Mouse (Mus musculus) heart, postnatal 0 days (tissue): ENCODE measurements around the gene Ms4a14. TPM values are rescaled to one million over a fixed set of nuclear protein-coding genes. Genes with fewer than 3 reads are reported as not detected.
"Not testable (repeated sequence)": the region's sequence is repeated elsewhere in the genome, so short reads cannot be mapped to it uniquely, and the experiment has no call there.

Experiments used
- ATAC-seq: fragments of 200-750 bp; cut with Nextera tagmentation; 2 replicates; pipeline ENCODE4 v1.8.0; 2017; ENCODE audit warnings: low read depth, moderate number of reproducible peaks, moderate library complexity; ENCODE audit not compliant: insufficient read depth
- DNase-seq: peaks from one replicate; pipeline ENCODE4 v3.0.0-alpha.2; 2016; ENCODE audit warnings: low spot score
- H3K27ac ChIP-seq: fragments of 300-500 bp; sonication (generic); 2 replicates; pipeline ENCODE4 v1.5.1; 2014; ENCODE audit warnings: low read depth, mild to moderate bottlenecking
- H3K27me3 ChIP-seq: fragments of 300-500 bp; sonication (generic); 2 replicates; pipeline ENCODE4 v1.6.1; 2014; ENCODE audit warnings: low read length, mixed read lengths; ENCODE audit not compliant: control insufficient read depth, insufficient read depth
- H3K36me3 ChIP-seq: fragments of 300-500 bp; sonication (generic); replicated peaks from 2 replicates; pipeline ENCODE4 v1.6.1; 2014; ENCODE audit warnings: low read length, mixed read lengths; ENCODE audit not compliant: control insufficient read depth, insufficient read depth
- H3K4me1 ChIP-seq: fragments of 300-500 bp; sonication (generic); 2 replicates; pipeline ENCODE4 v1.6.1; 2014; ENCODE audit warnings: antibody characterized with exemption; ENCODE audit not compliant: control insufficient read depth, insufficient read depth
- H3K4me2 ChIP-seq: fragments of 300-500 bp; sonication (generic); 2 replicates; pipeline ENCODE4 v1.6.1; 2014; ENCODE audit warnings: low read depth, mild to moderate bottlenecking, low read length, moderate library complexity
- H3K4me3 ChIP-seq: fragments of 300-500 bp; sonication (generic); 2 replicates; pipeline ENCODE4 v1.5.1; 2014; ENCODE audit warnings: low read depth, low read length
- H3K9ac ChIP-seq: fragments of 300-500 bp; sonication (generic); replicated peaks from 2 replicates; pipeline ENCODE4 v1.6.1; 2014; ENCODE audit warnings: low read depth, low read length, mixed read lengths
- H3K9me3 ChIP-seq: fragments of 300-500 bp; sonication (generic); replicated peaks from 2 replicates; pipeline ENCODE4 v1.6.1; 2016; ENCODE audit warnings: low read length; ENCODE audit not compliant: control insufficient read depth
- CTCF ChIP-seq: IDR thresholded peaks from 2 replicates; pipeline ENCODE4 v1.5.1; 2016; ENCODE audit warnings: antibody characterized with exemption, control low read depth, low read depth
- EP300 ChIP-seq: IDR thresholded peaks from 2 replicates; pipeline ENCODE4 v1.6.1; 2016; ENCODE audit warnings: antibody characterized with exemption, low read depth
- WGBS: fragments of 180-500 bp; shearing (Covaris S2); extraction: QIAGEN DNeasy Blood & Tissue Kit; methylation state at CpG from one replicate; pipeline ENCODE4 v1.1.7; 2014; 5-methylcytosine and 5-hydroxymethylcytosine counted together
- polyA plus RNA-seq: library from polyadenylated mRNA; unstranded; fragments of >200 nt; fragmentation: Nextera tagmentation; extraction: Ambion mirVana; gene quantifications from 2 replicates; pipeline ENCODE4 v1.2.1, GENCODE M21; 2015
- total RNA-seq: library from RNA; depleted of rRNA; stranded (reverse); fragments of >200 nt; gene quantifications from 2 replicates; pipeline ENCODE4 v1.2.3, GENCODE M21; 2014; ENCODE audit warnings: low replicate concordance

The Ms4a14 gene
- total and polyA plus RNA-seq, 2 experiments from 2014 or later = 0.03 TPM; not detected in 1

- no peak for TF ChIP-seq EP300
- no peak for TF ChIP-seq CTCF
- Histone ChIP-seq H3K4me2 (no peak overlapping the region), H3K36me3 (no peaks in the 10 kb centered on the region), H3K9me3 (no peaks in the 10 kb centered on the region), H3K4me1 (no peaks in the 10 kb centered on the region), H3K4me3 (no peak overlapping the region), H3K27ac (no peak overlapping the region), H3K27me3 (no peaks in the 10 kb centered on the region), H3K9ac (no peak overlapping the region)
- DNase-seq (no peak), ATAC-seq (no peak)
- WGBS = 55% methylated on average over 4 of the region's 4 CpGs
Measured at GRCm38 (mm10) chr19:11266956-11267355, 47.3 kb downstream of the Ms4a14 start.

GRCm38 (mm10) chr19:11266052-11266845 is 48.0 kb downstream of the Ms4a14 start, which contains the start of gene Ms4a1:
Gene Ms4a1 (minus strand): TSS chr19:11266241.
- DNase-seq = no peak
- WGBS = 74% methylated on average over 8 of the region's 8 CpGs
- no peaks in the 10 kb centered on the region for H3K4me1 ChIP-seq

GRCm38 (mm10) chr19:11264602-11265185 is 49.6 kb downstream of the Ms4a14 start:
- Histone ChIP-seq H3K4me2 (no peak overlapping the region), H3K9me3 (no peaks in the 10 kb centered on the region), H3K36me3 (no peaks in the 10 kb centered on the region), H3K27me3 (no peaks in the 10 kb centered on the region), H3K4me1 (no peaks in the 10 kb centered on the region), H3K27ac (no peak overlapping the region), H3K4me3 (no peak overlapping the region), H3K9ac (no peak overlapping the region)
- ATAC-seq = no peak
- 70% methylated on average over 9 of the region's 9 CpGs for WGBS
- no peak for DNase-seq
- no peak for TF ChIP-seq CTCF

More at GRCm38 (mm10) chr19:11266052-11266845, 48.0 kb downstream of the Ms4a14 start, which contains the start of gene Ms4a1:
- no peak within 1 kb of the TSS for H3K4me3 ChIP-seq
- TF ChIP-seq EP300 (no peak), CTCF (no peak)
- no peak within 1 kb of the TSS for H3K27ac ChIP-seq
- no peak within 1 kb of the TSS for H3K4me2 ChIP-seq
- no peak for ATAC-seq
- no peaks in the 10 kb centered on the region for H3K27me3 ChIP-seq
- H3K9ac ChIP-seq = no peak within 1 kb of the TSS
- H3K9me3 ChIP-seq = no peaks in the 10 kb centered on the region
- H3K36me3 ChIP-seq = no peaks in the 10 kb centered on the region

GRCm38 (mm10) chr19:11263549-11263948 is 50.7 kb downstream of the Ms4a14 start:
- ATAC-seq = no peak
- TF ChIP-seq CTCF = no peak
- no peak for TF ChIP-seq EP300

GRCm38 (mm10) chr19:11262932-11263331 is 51.3 kb downstream of the Ms4a14 start:
- H3K4me3 ChIP-seq, H3K4me2 ChIP-seq, H3K27ac ChIP-seq, H3K36me3 ChIP-seq, H3K9me3 ChIP-seq, H3K27me3 ChIP-seq, H3K9ac ChIP-seq, ATAC-seq, DNase-seq, H3K4me1 ChIP-seq: not testable (repeated sequence)
- 50% methylated on average over 4 of the region's 4 CpGs for WGBS

More at GRCm38 (mm10) chr19:11263549-11263948, 50.7 kb downstream of the Ms4a14 start:
- Histone ChIP-seq H3K27me3 (no peaks in the 10 kb centered on the region), H3K4me1 (no peaks in the 10 kb centered on the region), H3K9ac (no peak overlapping the region), H3K4me3 (no peak overlapping the region), H3K36me3 (no peaks in the 10 kb centered on the region), H3K4me2 (no peak overlapping the region), H3K9me3 (no peaks in the 10 kb centered on the region), H3K27ac (no peak overlapping the region)
- WGBS = 68% methylated on average over 3 of the region's 3 CpGs
- no peak for DNase-seq
